Mouse (Mus musculus) myocyte (in vitro differentiated cells): ENCODE measurements around the gene Mapkapk3. TPM values are rescaled to one million over a fixed set of nuclear protein-coding genes. Genes with fewer than 3 reads are reported as not detected.

Experiments
- H3K27me3 ChIP-seq: one replicate; pipeline ENCODE4 v1.6.1; 2011; ENCODE audit not compliant: control insufficient read depth, insufficient read depth, insufficient read length
- H3K36me3 ChIP-seq: one replicate; pipeline ENCODE4 v1.6.1; 2011; ENCODE audit not compliant: control insufficient read depth, insufficient read depth
- H3K4me2 ChIP-seq: one replicate; pipeline ENCODE4 v1.6.1; 2011; ENCODE audit warnings: low read depth, control low read depth
- H3K4me3 ChIP-seq: one replicate; pipeline ENCODE4 v1.5.1; 2011; ENCODE audit warnings: mild to moderate bottlenecking, control low read depth, moderate library complexity
- H3K79me2 ChIP-seq: one replicate; pipeline ENCODE4 v1.6.1; 2011; ENCODE audit not compliant: control insufficient read depth, insufficient read depth
- H3ac ChIP-seq: one replicate; pipeline ENCODE4 v1.6.1; 2011; ENCODE audit not compliant: control insufficient read depth, insufficient read length
- CEBPB ChIP-seq: IDR thresholded peaks from 2 replicates; pipeline ENCODE4 v1.6.1; 2011; ENCODE audit warnings: mild to moderate bottlenecking, moderate library complexity; ENCODE audit not compliant: poor library complexity, insufficient read depth, severe bottlenecking
- E2F4 ChIP-seq: IDR thresholded peaks from one replicate; pipeline ENCODE4 v1.6.1; 2011; ENCODE audit warnings: mild to moderate bottlenecking, control low read depth, moderate library complexity; ENCODE audit not compliant: insufficient read depth
- MAX ChIP-seq: IDR thresholded peaks from one replicate; pipeline ENCODE4 v1.6.1; 2011; ENCODE audit warnings: low read depth, mild to moderate bottlenecking, control low read depth
- MYOD1 ChIP-seq, 3 experiments: IDR thresholded peaks; one replicate each; pipeline ENCODE4 v1.6.1; 2011; ENCODE audit warnings: control low read depth in 2 of 3, low read depth in 2 of 3, mild to moderate bottlenecking in 2 of 3, moderate library complexity in 1 of 3; ENCODE audit not compliant: insufficient read length in 2 of 3, control insufficient read depth in 1 of 3
- MYOG ChIP-seq, 3 experiments: IDR thresholded peaks; one replicate each; pipeline ENCODE4 v1.6.1; 2011; ENCODE audit warnings: control low read depth in 2 of 3, low read depth in 2 of 3, mild to moderate bottlenecking in 2 of 3; ENCODE audit not compliant: insufficient read length in 2 of 3, control insufficient read depth in 1 of 3, insufficient read depth in 1 of 3
- POLR2A ChIP-seq: IDR thresholded peaks from one replicate; pipeline ENCODE4 v1.6.1; 2011; ENCODE audit warnings: low read depth, mild to moderate bottlenecking, control low read depth, moderate library complexity; ENCODE audit not compliant: insufficient read length
- POLR2AphosphoS2 ChIP-seq: IDR thresholded peaks from one replicate; pipeline ENCODE4 v1.6.1; 2011; ENCODE audit warnings: low read depth, control low read depth; ENCODE audit not compliant: insufficient read length
- REST ChIP-seq: IDR thresholded peaks from one replicate; pipeline ENCODE4 v1.6.1; 2011; ENCODE audit warnings: mild to moderate bottlenecking, control low read depth, moderate library complexity; ENCODE audit not compliant: insufficient read depth, insufficient read length
- SRF ChIP-seq: IDR thresholded peaks from one replicate; pipeline ENCODE4 v1.6.1; 2011; ENCODE audit warnings: low read depth; ENCODE audit not compliant: control insufficient read depth, insufficient read length
- TCF12 ChIP-seq: IDR thresholded peaks from one replicate; pipeline ENCODE4 v1.6.1; 2011; ENCODE audit warnings: mild to moderate bottlenecking, control low read depth; ENCODE audit not compliant: poor library complexity, insufficient read depth, severe bottlenecking
- TCF3 ChIP-seq: IDR thresholded peaks from one replicate; pipeline ENCODE4 v1.6.1; 2011; ENCODE audit warnings: low read depth, control low read depth; ENCODE audit not compliant: insufficient read length
- USF1 ChIP-seq: IDR thresholded peaks from one replicate; pipeline ENCODE4 v1.6.1; 2011; ENCODE audit warnings: low read depth, mild to moderate bottlenecking, control low read depth, moderate library complexity
- polyA plus RNA-seq: library from polyadenylated mRNA; unstranded; fragments of >200 nt; fragmentation: generic; extraction: Trizol; gene quantifications from one replicate; pipeline ENCODE4 v1.2.1, GENCODE M21; 2012; ENCODE audit warnings: missing spikeins

Mapkapk3 gene
- polyA plus RNA-seq, 1 experiment, result 3.9 TPM

DNA sequence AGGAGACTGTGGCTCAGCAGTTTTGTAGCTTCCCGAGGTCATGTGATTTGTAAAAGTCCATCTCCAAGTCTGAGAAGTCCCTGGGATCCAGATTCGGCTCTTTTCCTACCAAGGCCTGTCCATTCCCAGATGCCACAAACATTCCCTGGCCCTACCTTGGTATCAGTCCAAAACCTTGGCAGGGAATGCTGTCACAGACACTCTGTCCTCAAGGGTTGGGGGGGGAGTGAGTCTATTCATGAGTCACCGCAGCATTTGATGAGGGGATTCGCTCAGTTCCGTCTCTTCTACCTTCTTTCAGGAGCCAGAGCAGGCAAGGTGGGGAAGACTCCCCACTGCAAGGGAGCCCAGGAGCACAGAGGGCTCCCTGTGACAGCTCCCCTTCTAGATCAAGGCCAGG lies 14.0 kb downstream of the Mapkapk3 start:
- H3K4me3 ChIP-seq, result no peak overlapping the region
- H3K36me3 ChIP-seq, result no peaks in the 10 kb centered on the region
- H3K4me2 ChIP-seq, result no peak overlapping the region
- no peaks in the 10 kb centered on the region for H3K79me2 ChIP-seq
- no peak for TF ChIP-seq MYOD1 (IDR thresholded peaks at IDR 0.05; ENCODE audit: control insufficient read depth in 1 of 3, insufficient read length in 2 of 3, low read depth in 2 of 3)
- no peak for TF ChIP-seq MAX
- no peak for TF ChIP-seq POLR2A
- no peaks in the 10 kb centered on the region for H3K27me3 ChIP-seq
- H3ac ChIP-seq, result no peak overlapping the region

DNA sequence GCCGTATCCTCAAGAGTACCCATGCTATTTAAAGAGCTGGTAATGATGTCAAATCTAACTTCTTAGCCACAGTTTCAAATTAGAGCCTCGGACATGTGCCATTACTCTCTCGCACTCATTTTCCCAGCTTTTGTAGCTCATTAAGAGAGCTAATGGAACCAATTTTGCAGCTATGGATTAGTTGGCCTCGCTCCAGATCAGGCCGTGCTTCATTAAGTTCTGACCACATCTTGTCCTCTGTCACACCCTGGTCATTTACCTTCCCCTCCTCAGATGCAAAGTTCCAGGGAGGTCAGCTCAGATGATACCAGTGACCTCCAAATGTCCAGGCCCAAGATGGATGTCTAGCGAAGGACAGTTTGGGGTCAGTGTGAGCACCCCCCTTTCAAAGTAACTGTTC lies 14.9 kb downstream of the Mapkapk3 start:
- H3K4me3 ChIP-seq, result no peak overlapping the region
- H3K79me2 ChIP-seq, result no peaks in the 10 kb centered on the region
- no peaks in the 10 kb centered on the region for H3K27me3 ChIP-seq
- TF ChIP-seq TCF3 (no peak), MYOD1 (IDR thresholded peaks at IDR 0.05; ENCODE audit: control insufficient read depth in 1 of 3, insufficient read length in 2 of 3, low read depth in 2 of 3) (no peak), POLR2AphosphoS2 (no peak), SRF (no peak), REST (no peak), TCF12 (no peak), POLR2A (no peak), MAX (no peak), USF1 (no peak), CEBPB (no peak), E2F4 (no peak), MYOG (IDR thresholded peaks at IDR 0.05; ENCODE audit: control insufficient read depth in 1 of 3, insufficient read depth in 1 of 3, insufficient read length in 2 of 3, low read depth in 2 of 3) (no peak)
- H3K36me3 ChIP-seq, result no peaks in the 10 kb centered on the region
- no peak overlapping the region for H3K4me2 ChIP-seq
- H3ac ChIP-seq, result no peak overlapping the region

DNA sequence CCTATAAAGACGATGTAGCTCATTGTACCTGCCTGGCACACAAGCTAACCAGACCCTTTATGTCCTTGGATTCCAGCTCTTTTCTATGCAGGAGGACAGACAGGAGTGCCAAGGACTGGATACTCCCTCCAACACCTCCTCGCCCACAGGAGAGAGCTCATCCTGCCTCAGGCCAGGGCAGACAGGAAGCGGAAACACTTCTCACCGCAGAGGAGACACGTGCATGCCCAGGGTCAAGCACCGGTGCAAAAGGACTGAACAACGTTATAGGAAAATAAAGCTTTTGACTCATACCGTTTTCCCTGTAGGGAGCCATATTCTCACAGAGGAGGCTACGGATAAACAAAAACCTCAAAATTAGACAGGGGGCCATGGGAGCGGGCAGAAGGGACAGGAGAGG lies 16.5 kb downstream of the Mapkapk3 start:
- Histone ChIP-seq H3K79me2 (no peaks in the 10 kb centered on the region), H3K36me3 (no peaks in the 10 kb centered on the region), H3K4me2 (no peak overlapping the region), H3K4me3 (no peak overlapping the region), H3K27me3 (no peaks in the 10 kb centered on the region), H3ac (no peak overlapping the region)
- no peak for TF ChIP-seq TCF12
- no peak for TF ChIP-seq E2F4
- TF ChIP-seq CEBPB, result no peak
- no peak for TF ChIP-seq POLR2AphosphoS2
- TF ChIP-seq REST, result no peak
- no peak for TF ChIP-seq USF1
- TF ChIP-seq MAX, result no peak
- TF ChIP-seq SRF, result no peak
- no peak for TF ChIP-seq POLR2A
- TF ChIP-seq TCF3, result no peak
- no peak for TF ChIP-seq MYOG (IDR thresholded peaks at IDR 0.05; ENCODE audit: control insufficient read depth in 1 of 3, insufficient read depth in 1 of 3, insufficient read length in 2 of 3, low read depth in 2 of 3)
- TF ChIP-seq MYOD1 (IDR thresholded peaks at IDR 0.05; ENCODE audit: control insufficient read depth in 1 of 3, insufficient read length in 2 of 3, low read depth in 2 of 3), result no peak

DNA sequence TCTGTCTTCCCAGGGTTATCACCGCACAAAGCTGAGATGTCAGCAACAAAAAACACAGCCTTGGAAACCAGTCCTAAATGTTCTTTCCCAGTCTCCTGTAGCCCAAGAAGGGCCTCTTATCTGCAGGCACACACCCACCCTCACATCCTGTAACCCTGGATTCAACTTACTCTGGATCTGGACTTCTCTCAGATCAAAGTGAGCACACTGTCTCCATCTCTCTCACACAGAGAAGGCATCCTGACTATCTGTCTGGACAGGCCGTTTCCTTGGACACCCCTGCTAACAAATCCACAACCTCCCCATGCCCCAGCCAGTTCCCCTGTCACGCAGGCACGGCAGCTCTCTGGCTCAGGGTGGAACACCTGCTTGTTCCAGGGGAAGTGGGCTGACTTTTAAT lies 17.4 kb downstream of the Mapkapk3 start:
- Histone ChIP-seq H3K4me2 (no peak overlapping the region), H3K36me3 (no peaks in the 10 kb centered on the region)
- TF ChIP-seq E2F4 (no peak), TCF12 (no peak), REST (no peak), USF1 (no peak), MYOD1 (IDR thresholded peaks at IDR 0.05; ENCODE audit: control insufficient read depth in 1 of 3, insufficient read length in 2 of 3, low read depth in 2 of 3) (no peak), SRF (no peak), MYOG (IDR thresholded peaks at IDR 0.05; ENCODE audit: control insufficient read depth in 1 of 3, insufficient read depth in 1 of 3, insufficient read length in 2 of 3, low read depth in 2 of 3) (no peak), POLR2AphosphoS2 (no peak), POLR2A (no peak), MAX (no peak), TCF3 (no peak), CEBPB (no peak)

DNA sequence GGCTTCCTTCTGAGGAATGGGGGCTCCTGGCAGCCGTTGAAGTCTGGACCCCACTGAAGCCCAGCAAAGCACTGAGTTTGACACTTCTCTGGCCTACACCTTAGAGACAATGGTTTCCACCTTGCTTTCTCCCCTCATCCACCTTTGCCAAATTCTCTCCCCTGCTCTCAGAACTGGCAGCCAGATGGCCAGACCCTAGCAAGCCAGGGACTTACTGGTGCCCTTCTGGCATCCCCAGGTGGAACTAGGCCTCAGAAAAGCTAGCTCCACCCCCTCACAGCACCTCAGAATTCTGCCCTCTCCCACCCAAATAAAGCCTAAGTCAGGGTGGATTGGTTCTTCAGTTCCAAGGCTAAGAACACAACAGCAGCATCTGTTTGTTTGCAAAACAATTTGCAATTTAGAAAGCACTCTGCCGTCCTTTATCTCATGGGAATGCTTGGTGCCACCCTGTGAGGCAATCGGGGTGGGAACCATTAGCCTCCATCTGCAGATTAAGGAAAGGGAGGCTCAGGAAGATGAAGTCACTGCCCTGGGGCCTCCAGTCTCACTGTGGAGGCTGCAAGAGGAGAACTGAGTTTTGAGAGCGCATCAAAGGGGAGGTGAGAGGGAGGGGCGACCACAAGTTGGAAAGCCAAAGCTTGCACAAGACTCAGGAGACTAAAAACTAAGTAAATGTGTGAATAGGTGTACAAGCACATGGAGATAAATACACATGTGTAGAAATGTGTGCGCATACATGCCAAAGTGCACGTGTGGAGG lies 18.3 kb downstream of the Mapkapk3 start:
- H3K79me2 ChIP-seq, result no peaks in the 10 kb centered on the region
- H3ac ChIP-seq, result no peak overlapping the region
- H3K27me3 ChIP-seq, result no peaks in the 10 kb centered on the region
- H3K36me3 ChIP-seq, result no peaks in the 10 kb centered on the region
- H3K4me3 ChIP-seq, result no peak overlapping the region
- TF ChIP-seq TCF12, result no peak
- TF ChIP-seq POLR2A, result no peak
- no peak for TF ChIP-seq SRF
- no peak for TF ChIP-seq MYOD1 (IDR thresholded peaks at IDR 0.05; ENCODE audit: control insufficient read depth in 1 of 3, insufficient read length in 2 of 3, low read depth in 2 of 3)
- no peak for TF ChIP-seq REST
- TF ChIP-seq MAX, result no peak
- no peak for TF ChIP-seq CEBPB
- no peak for TF ChIP-seq POLR2AphosphoS2
- no peak overlapping the region for H3K4me2 ChIP-seq

More for the DNA sequence above, 17.4 kb downstream of the Mapkapk3 start:
- H3K79me2 ChIP-seq, result no peaks in the 10 kb centered on the region
- H3ac ChIP-seq, result no peak overlapping the region
- H3K4me3 ChIP-seq, result no peak overlapping the region
- no peaks in the 10 kb centered on the region for H3K27me3 ChIP-seq
